Mouse (Mus musculus) c-Kit-positive CD71-positive TER-119-positive erythroid progenitor cells, embryonic 14.5 days (primary cell): ENCODE measurements around the gene Dpy30.

Source experiments
- DNase-seq: peaks from one replicate; pipeline ENCODE4 v3.0.0-alpha.2; 2013; ENCODE audit warnings: low spot score

The Dpy30 gene

GRCm38 (mm10) chr17:74262415-74262814 is 61.3 kb downstream of the Dpy30 start:
- DNase-seq = no peak
